Mouse (Mus musculus): ENCODE measurements around the gene Gm27029. TPM values are rescaled to one million over a fixed set of nuclear protein-coding genes. Genes with fewer than 3 reads are reported as not detected.
"Not testable (repeated sequence)": the region's sequence is repeated elsewhere in the genome, so short reads cannot be mapped to it uniquely, and the experiment has no call there.

The Gm27029 gene
- polyA plus RNA-seq (2012; rRNA removed) = 0.49 TPM in 1 of 2 replicates, not detected in the other

- Histone ChIP-seq H3K4me1 (replicated peaks; ENCODE audit: control insufficient read depth, insufficient read depth, low read length) (peaks cover 11% of the 10 kb centered on the region), H3K27ac (ENCODE audit: control insufficient read depth, insufficient read depth, low read length) (no peak within 1 kb of the TSS; the same call in 1 of the 2 replicates), H3K27me3 (ENCODE audit: control insufficient read depth, insufficient read depth, low read length) (no peaks in the 10 kb centered on the region), H3K36me3 (ENCODE audit: control insufficient read depth, insufficient read depth, low read length) (peaks cover under 1% of the 10 kb centered on the region; the same call in 1 of the 2 replicates), H3K4me3 (ENCODE audit: control insufficient read depth, insufficient read depth, low read length) (peak within 1 kb of the TSS; percentile 95)
- WGBS = 10% methylated on average over 23 of the region's 23 CpGs
- DNase-seq = peak; percentile 19
- TF ChIP-seq CTCF (IDR thresholded peaks at IDR 0.05; ENCODE audit: borderline replicate concordance, control insufficient read depth, extremely low read depth, insufficient read depth, low read length, poor library complexity) = no peak
- no peak for TF ChIP-seq POLR2A (IDR thresholded peaks at IDR 0.05; ENCODE audit: control insufficient read depth, extremely low read depth, insufficient read depth, low read length, poor library complexity)
Observed at GRCm38 (mm10) chr11:101424105-101424851, at the start of gene Gm27029. Gene Gm27029 (minus strand): TSS chr11:101424796.

GRCm38 (mm10) chr11:101474298-101474697 is 49.7 kb upstream of the Gm27029 start:
- H3K4me3 ChIP-seq (ENCODE audit: control insufficient read depth, insufficient read depth, low read length) = no peak overlapping the region
- H3K36me3 ChIP-seq (ENCODE audit: control insufficient read depth, insufficient read depth, low read length) = no peaks in the 10 kb centered on the region
- no peak for DNase-seq
- 87% methylated on average over 5 of the region's 5 CpGs for WGBS
- no peaks in the 10 kb centered on the region for H3K27me3 ChIP-seq (ENCODE audit: control insufficient read depth, insufficient read depth, low read length)
- TF ChIP-seq CTCF (IDR thresholded peaks at IDR 0.05; ENCODE audit: borderline replicate concordance, control insufficient read depth, extremely low read depth, insufficient read depth, low read length, poor library complexity) (no peak), POLR2A (IDR thresholded peaks at IDR 0.05; ENCODE audit: control insufficient read depth, extremely low read depth, insufficient read depth, low read length, poor library complexity) (no peak)
- H3K27ac ChIP-seq (ENCODE audit: control insufficient read depth, insufficient read depth, low read length) = no peak overlapping the region
- no peaks in the 10 kb centered on the region for H3K4me1 ChIP-seq (replicated peaks; ENCODE audit: control insufficient read depth, insufficient read depth, low read length)

DNA sequence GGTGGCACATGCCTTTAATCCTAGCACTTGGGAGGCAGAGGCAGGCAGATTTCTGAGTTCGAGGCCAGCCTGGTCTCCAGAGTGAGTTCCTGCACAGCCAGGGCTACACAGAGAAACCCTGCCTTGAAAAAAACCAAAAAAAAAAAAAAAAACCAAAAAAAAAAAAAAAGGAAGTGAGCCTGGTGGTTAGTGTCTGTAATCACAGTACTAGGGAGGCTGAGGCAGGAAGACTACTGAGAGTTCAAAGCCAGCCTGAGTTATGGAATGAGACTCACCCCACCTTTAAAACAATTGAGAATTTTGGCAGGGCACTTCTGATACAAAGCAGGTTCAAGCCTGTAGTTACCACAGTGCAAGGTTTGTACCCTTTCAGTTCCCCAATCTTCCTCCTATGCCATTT is 49.1 kb upstream of the Gm27029 start:
- WGBS = 74% methylated on average over 1 of the region's 1 CpGs
- not testable (repeated sequence) for H3K27ac ChIP-seq (ENCODE audit: control insufficient read depth, insufficient read depth, low read length); H3K4me3 ChIP-seq (ENCODE audit: control insufficient read depth, insufficient read depth, low read length); DNase-seq; H3K36me3 ChIP-seq (ENCODE audit: control insufficient read depth, insufficient read depth, low read length); H3K4me1 ChIP-seq (replicated peaks; ENCODE audit: control insufficient read depth, insufficient read depth, low read length); H3K27me3 ChIP-seq (ENCODE audit: control insufficient read depth, insufficient read depth, low read length)

DNA sequence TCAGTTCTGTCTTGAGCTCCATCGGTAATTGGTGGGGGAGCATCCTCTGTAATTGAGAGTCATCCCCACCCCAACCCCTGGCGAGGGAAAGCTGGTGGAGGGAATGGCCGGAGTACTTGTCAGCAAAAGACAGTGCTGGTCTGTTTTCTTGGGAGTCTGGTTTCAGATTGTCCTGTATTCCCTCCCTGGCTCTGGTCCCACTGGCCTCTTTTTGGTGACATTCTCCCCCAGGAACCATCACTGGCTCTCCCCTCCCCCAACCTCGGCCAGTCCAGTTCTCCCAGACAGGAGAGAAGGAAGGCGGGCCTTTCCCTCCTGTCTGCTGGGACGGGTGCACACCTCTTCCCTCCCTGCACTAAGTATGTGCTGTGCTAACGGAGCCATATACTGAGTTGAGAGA is 47.7 kb upstream of the Gm27029 start:
- H3K27me3 ChIP-seq (ENCODE audit: control insufficient read depth, insufficient read depth, low read length) = no peaks in the 10 kb centered on the region

DNA sequence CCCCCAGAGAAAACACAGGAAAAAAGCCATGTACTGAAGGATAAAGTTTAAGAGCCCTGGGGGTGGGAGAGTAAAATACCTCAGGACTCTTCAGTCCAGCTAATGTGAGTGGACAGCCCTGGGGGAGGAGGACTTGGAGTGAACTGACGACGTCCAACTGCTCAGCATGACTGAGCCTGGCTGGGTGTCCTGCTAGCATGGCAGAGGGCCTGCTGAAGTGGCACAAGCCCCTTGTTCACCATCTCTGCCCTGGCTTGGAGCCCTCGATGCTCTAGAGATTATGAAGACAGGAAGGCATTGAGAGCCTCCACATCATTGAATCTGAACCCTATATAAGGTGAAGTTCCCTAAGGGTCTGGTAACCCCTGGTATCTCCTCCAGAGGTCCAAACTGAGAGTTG is 47.3 kb upstream of the Gm27029 start:
- H3K4me1 ChIP-seq (replicated peaks; ENCODE audit: control insufficient read depth, insufficient read depth, low read length) = peaks cover 14% of the 10 kb centered on the region
- H3K27ac ChIP-seq (ENCODE audit: control insufficient read depth, insufficient read depth, low read length) = no peak overlapping the region
- no peak for DNase-seq
- H3K36me3 ChIP-seq (ENCODE audit: control insufficient read depth, insufficient read depth, low read length) = no peaks in the 10 kb centered on the region
- no peaks in the 10 kb centered on the region for H3K27me3 ChIP-seq (ENCODE audit: control insufficient read depth, insufficient read depth, low read length)
- no peak overlapping the region for H3K4me3 ChIP-seq (ENCODE audit: control insufficient read depth, insufficient read depth, low read length)
- TF ChIP-seq CTCF (IDR thresholded peaks at IDR 0.05; ENCODE audit: borderline replicate concordance, control insufficient read depth, extremely low read depth, insufficient read depth, low read length, poor library complexity) (no peak), POLR2A (IDR thresholded peaks at IDR 0.05; ENCODE audit: control insufficient read depth, extremely low read depth, insufficient read depth, low read length, poor library complexity) (no peak)
- WGBS = 83% methylated on average over 3 of the region's 3 CpGs

More for the DNA sequence above, 47.7 kb upstream of the Gm27029 start:
- peaks cover 10% of the 10 kb centered on the region for H3K4me1 ChIP-seq (replicated peaks; ENCODE audit: control insufficient read depth, insufficient read depth, low read length)
- no peak overlapping the region for H3K4me3 ChIP-seq (ENCODE audit: control insufficient read depth, insufficient read depth, low read length)
- no peaks in the 10 kb centered on the region for H3K36me3 ChIP-seq (ENCODE audit: control insufficient read depth, insufficient read depth, low read length)
- 86% methylated on average over 7 of the region's 7 CpGs for WGBS
- TF ChIP-seq POLR2A (IDR thresholded peaks at IDR 0.05; ENCODE audit: control insufficient read depth, extremely low read depth, insufficient read depth, low read length, poor library complexity) = no peak
- no peak for TF ChIP-seq CTCF (IDR thresholded peaks at IDR 0.05; ENCODE audit: borderline replicate concordance, control insufficient read depth, extremely low read depth, insufficient read depth, low read length, poor library complexity)
- no peak overlapping the region for H3K27ac ChIP-seq (ENCODE audit: control insufficient read depth, insufficient read depth, low read length)
- no peak for DNase-seq

- H3K4me1 ChIP-seq (replicated peaks; ENCODE audit: control insufficient read depth, insufficient read depth, low read length) = peaks cover 18% of the 10 kb centered on the region
- no peak for DNase-seq
- WGBS = 95% methylated on average over 7 of the region's 7 CpGs
- H3K4me3 ChIP-seq (ENCODE audit: control insufficient read depth, insufficient read depth, low read length) = no peak overlapping the region
- no peaks in the 10 kb centered on the region for H3K36me3 ChIP-seq (ENCODE audit: control insufficient read depth, insufficient read depth, low read length)
- TF ChIP-seq CTCF (IDR thresholded peaks at IDR 0.05; ENCODE audit: borderline replicate concordance, control insufficient read depth, extremely low read depth, insufficient read depth, low read length, poor library complexity) (no peak), POLR2A (IDR thresholded peaks at IDR 0.05; ENCODE audit: control insufficient read depth, extremely low read depth, insufficient read depth, low read length, poor library complexity) (no peak)
- no peaks in the 10 kb centered on the region for H3K27me3 ChIP-seq (ENCODE audit: control insufficient read depth, insufficient read depth, low read length)
- no peak overlapping the region for H3K27ac ChIP-seq (ENCODE audit: control insufficient read depth, insufficient read depth, low read length)
Observed at GRCm38 (mm10) chr11:101470206-101470605, 45.6 kb upstream of the Gm27029 start.

GRCm38 (mm10) chr11:101469155-101469554 is 44.6 kb upstream of the Gm27029 start:
- no peak overlapping the region for H3K4me3 ChIP-seq (ENCODE audit: control insufficient read depth, insufficient read depth, low read length)
- no peaks in the 10 kb centered on the region for H3K27me3 ChIP-seq (ENCODE audit: control insufficient read depth, insufficient read depth, low read length)
- peaks cover 24% of the 10 kb centered on the region for H3K4me1 ChIP-seq (replicated peaks; ENCODE audit: control insufficient read depth, insufficient read depth, low read length)
- no peaks in the 10 kb centered on the region for H3K36me3 ChIP-seq (ENCODE audit: control insufficient read depth, insufficient read depth, low read length)
- no peak for DNase-seq
- H3K27ac ChIP-seq (ENCODE audit: control insufficient read depth, insufficient read depth, low read length) = no peak overlapping the region
- TF ChIP-seq CTCF (IDR thresholded peaks at IDR 0.05; ENCODE audit: borderline replicate concordance, control insufficient read depth, extremely low read depth, insufficient read depth, low read length, poor library complexity) = no peak
- no peak for TF ChIP-seq POLR2A (IDR thresholded peaks at IDR 0.05; ENCODE audit: control insufficient read depth, extremely low read depth, insufficient read depth, low read length, poor library complexity)
- WGBS = 76% methylated on average over 4 of the region's 4 CpGs
